Mouse (Mus musculus): Measurements from ENCODE around the gene Ttc9b. TPM values are rescaled to one million over a fixed set of nuclear protein-coding genes. Genes with fewer than 3 reads are reported as not detected.
A peak's percentile ranks its signal among the peaks of the same experiment; 100 is the strongest.

The Ttc9b gene
- polyA plus RNA-seq, 1 experiment: not detected

- Histone ChIP-seq H3K27ac (replicated peaks; ENCODE audit: low read depth, low read length) (no peak overlapping the region), H3K4me3 (ENCODE audit: insufficient read depth, low read depth, low read length) (no peak overlapping the region), H3K4me1 (ENCODE audit: control insufficient read depth, insufficient read depth, insufficient read length, low read length) (no peaks in the 10 kb centered on the region)
Measured at GRCm38 (mm10) chr7:27657824-27658395, 4.2 kb downstream of the Ttc9b start.

DNA sequence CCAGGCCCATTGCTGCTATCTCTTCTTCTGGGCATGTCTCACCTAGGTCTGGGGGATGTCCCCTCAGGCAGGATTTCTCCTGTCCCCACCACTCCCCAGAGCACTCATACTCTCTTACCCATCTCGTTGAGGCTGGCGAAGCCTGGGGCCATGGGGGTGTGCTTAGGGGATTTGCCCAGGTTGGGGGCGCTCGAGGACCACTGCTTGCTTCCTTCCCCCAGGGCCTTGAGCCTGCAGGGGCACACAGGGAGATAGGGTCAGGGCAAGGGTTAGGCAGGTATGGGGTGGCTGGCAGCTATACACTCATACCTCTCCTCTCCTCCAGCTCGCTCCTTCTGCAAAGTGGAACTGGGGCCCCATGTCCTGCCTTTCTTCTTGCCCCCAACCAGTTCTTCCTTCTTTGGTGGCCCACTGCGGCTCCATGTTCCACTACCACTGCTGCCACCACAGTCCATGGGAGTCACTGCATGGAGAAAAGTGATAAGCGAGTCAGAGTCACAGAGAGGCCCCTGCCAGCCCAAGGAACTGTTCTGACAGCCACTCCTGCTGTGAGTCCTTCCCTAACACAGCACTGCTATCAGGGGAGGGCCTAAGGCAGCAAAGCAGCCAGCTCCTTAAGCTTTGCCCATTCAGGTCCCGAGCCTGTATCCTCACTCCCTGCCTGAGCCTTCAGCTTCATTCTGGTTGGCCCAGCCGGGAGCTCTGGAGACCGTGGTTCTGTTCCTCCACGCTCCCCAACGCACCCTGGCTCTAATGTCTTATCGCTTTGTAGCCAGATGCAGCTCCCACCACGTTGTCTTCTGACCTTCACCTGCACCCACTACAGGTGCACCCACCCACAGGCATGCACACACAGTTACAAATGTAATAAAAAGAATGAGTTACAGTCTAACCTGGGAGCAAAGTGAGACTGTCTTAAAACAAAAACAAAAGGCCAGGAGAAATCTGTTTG, 5.3 kb downstream of the Ttc9b start:
- no peak overlapping the region for H3K4me3 ChIP-seq (ENCODE audit: insufficient read depth, low read depth, low read length)
- H3K4me1 ChIP-seq (ENCODE audit: control insufficient read depth, insufficient read depth, insufficient read length, low read length): no peaks in the 10 kb centered on the region

DNA sequence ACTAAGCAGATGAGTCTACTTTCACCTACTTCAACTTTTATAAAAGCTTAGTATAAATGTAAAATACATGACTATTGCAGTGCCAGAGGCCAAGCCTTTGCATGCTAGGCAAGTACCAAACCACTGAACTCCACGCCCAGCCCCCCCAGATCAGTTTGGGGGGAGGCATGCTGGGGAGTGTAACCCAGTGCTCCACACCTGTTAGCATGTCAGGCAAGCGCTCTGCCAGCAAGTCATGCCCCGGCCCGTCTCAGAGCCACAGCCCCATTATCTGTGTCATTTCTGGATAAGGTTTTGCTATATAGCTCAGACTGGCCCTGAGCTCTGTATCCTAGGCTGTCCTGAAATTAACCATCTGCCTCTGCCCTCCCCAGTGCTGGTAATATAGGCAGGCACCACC, 8.3 kb downstream of the Ttc9b start:
- Histone ChIP-seq H3K27ac (replicated peaks; ENCODE audit: low read depth, low read length) (no peak overlapping the region), H3K4me3 (ENCODE audit: insufficient read depth, low read depth, low read length) (no peak overlapping the region), H3K4me1 (ENCODE audit: control insufficient read depth, insufficient read depth, insufficient read length, low read length) (no peaks in the 10 kb centered on the region)

More for the DNA sequence above, 5.3 kb downstream of the Ttc9b start:
- H3K27ac ChIP-seq (replicated peaks; ENCODE audit: low read depth, low read length): no peak overlapping the region

DNA sequence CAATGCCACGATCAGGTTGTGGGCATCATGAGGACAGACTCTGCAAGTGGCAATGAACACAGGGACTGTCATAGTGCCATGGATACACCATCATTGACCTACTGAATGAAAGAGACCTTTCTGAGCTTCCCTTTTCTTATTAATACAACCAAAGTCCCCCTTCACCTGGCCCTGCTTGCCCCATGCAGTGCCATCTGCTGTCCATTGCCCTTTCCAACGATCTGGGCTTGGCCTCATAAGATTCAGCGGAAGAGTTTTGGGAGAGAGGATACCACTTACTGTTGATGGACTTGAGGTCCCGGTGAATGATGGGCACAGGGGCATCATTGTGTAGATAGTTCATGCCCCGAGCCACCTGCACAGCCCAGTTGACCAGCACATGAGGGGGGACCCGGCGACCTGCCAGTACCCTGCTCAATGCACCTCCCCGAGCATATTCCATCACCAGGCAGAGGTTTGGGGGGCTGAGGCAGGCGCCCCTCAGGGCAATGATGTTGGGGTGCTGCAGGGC, 19.4 kb downstream of the Ttc9b start:
- H3K4me3 ChIP-seq (ENCODE audit: insufficient read depth, low read depth, low read length): peak overlapping the region; percentile 97
- no peak overlapping the region for H3K27ac ChIP-seq (replicated peaks; ENCODE audit: low read depth, low read length)
- H3K4me1 ChIP-seq (ENCODE audit: control insufficient read depth, insufficient read depth, insufficient read length, low read length): peaks cover 7% of the 10 kb centered on the region; the same call in 1 of the 2 replicates

DNA sequence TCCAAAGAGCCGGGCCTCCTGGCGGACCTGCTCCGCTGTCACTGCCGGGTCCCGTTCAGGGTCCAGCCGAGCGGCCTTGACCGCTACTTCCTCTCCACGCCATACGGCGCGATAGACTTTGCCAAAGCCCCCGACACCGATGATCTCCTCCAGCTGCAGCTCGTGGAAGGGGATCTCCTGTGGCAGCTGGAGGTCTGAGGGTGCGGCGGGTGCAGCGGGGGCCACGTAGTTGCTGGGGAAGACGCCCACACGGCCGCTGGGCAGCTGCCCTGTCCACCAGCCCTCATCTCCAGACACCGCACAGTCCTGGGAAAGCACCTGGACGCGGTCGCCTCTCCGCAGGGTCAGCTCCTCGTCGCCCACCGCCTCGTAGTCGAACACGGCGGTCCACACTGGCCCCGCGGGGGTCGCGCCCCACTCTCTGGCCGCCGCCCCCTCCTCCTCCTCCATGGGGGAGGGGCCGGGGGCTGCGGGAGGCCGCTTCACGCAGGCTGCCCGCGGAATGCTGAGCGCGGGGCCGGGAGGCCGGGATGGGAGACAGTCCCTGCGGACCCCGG, 19.9 kb downstream of the Ttc9b start:
- Histone ChIP-seq H3K27ac (replicated peaks; ENCODE audit: low read depth, low read length) (no peak overlapping the region), H3K4me3 (ENCODE audit: insufficient read depth, low read depth, low read length) (peak overlapping the region; percentile 97), H3K4me1 (ENCODE audit: control insufficient read depth, insufficient read depth, insufficient read length, low read length) (peaks cover 7% of the 10 kb centered on the region; the same call in 1 of the 2 replicates)

DNA sequence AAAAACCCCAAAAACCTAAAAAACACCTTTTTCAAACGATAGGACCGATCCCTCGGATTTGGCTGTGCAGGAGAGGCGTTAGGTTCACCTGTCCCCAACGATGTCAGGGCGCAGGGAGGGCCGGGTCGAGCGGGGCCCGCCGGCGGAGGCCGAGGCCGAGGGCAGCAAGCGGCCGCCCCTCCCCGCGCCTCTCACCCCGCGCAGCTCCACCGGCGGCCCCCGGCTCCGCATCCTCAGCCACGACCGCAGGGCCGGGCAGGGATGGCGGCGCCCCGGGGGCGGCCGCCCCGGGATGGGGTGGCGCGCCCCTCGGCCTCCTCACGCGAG, 20.4 kb downstream of the Ttc9b start:
- peaks cover 7% of the 10 kb centered on the region; the same call in 1 of the 2 replicates for H3K4me1 ChIP-seq (ENCODE audit: control insufficient read depth, insufficient read depth, insufficient read length, low read length)
- H3K27ac ChIP-seq (replicated peaks; ENCODE audit: low read depth, low read length): no peak overlapping the region
- peak overlapping the region; percentile 97 for H3K4me3 ChIP-seq (ENCODE audit: insufficient read depth, low read depth, low read length)

GRCm38 (mm10) chr7:27674522-27675221, 21.0 kb downstream of the Ttc9b start, which contains the start of gene Map3k10:
Gene Map3k10 (minus strand): TSS chr7:27674598.
- Histone ChIP-seq H3K4me3 (ENCODE audit: insufficient read depth, low read depth, low read length) (peak within 1 kb of the TSS; percentile 97), H3K4me1 (ENCODE audit: control insufficient read depth, insufficient read depth, insufficient read length, low read length) (peaks cover 7% of the 10 kb centered on the region; the same call in 1 of the 2 replicates), H3K27ac (replicated peaks; ENCODE audit: low read depth, low read length) (peak within 1 kb of the TSS; percentile 98)

- Histone ChIP-seq H3K27ac (replicated peaks; ENCODE audit: low read depth, low read length) (no peak overlapping the region), H3K4me3 (ENCODE audit: insufficient read depth, low read depth, low read length) (no peak overlapping the region), H3K4me1 (ENCODE audit: control insufficient read depth, insufficient read depth, insufficient read length, low read length) (peaks cover 7% of the 10 kb centered on the region; the same call in 1 of the 2 replicates)
Measured at GRCm38 (mm10) chr7:27675222-27675612, 21.5 kb downstream of the Ttc9b start.

DNA sequence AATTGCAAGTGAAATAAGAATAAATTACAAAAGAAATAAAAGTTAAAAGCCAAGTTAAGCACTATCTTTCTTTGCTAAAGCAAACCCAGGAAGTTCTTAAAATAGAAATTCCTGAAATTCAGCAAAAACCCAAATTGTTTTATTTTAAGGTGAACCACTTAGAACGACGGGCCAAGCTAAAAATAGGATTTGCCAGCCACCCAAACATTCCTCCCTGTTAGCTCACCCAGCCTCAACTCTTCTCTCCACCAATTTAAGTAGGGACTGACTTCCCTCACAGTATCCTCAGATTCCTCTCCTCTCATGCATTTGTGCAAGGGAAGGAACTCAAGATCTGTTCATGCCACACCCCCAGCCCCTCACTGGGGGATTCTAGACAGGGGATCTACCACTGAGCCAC, 29.5 kb downstream of the Ttc9b start:
- Histone ChIP-seq H3K4me1 (ENCODE audit: control insufficient read depth, insufficient read depth, insufficient read length, low read length) (no peaks in the 10 kb centered on the region), H3K4me3 (ENCODE audit: insufficient read depth, low read depth, low read length) (no peak overlapping the region), H3K27ac (replicated peaks; ENCODE audit: low read depth, low read length) (no peak overlapping the region)

DNA sequence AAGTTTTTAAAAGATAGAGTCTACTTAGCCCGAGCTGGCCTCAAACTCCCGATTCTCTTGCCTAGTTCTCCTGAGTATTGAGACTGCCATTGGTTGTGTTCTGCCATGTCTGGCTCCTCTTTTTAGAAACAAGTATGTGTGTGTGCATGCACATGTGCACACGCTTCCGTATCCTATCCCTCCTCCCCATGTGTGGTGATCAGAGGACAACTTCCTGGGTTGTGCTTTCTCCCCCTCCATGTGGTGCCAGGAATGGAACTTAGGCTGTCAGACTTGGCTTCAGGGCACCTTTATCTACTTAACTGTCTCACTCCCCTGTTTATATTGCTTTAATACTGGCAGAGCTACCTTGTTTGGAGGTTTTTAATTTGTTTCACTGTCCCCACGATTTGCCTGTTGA, 31.5 kb downstream of the Ttc9b start:
- no peak overlapping the region for H3K4me3 ChIP-seq (ENCODE audit: insufficient read depth, low read depth, low read length)
- H3K27ac ChIP-seq (replicated peaks; ENCODE audit: low read depth, low read length): no peak overlapping the region
- no peaks in the 10 kb centered on the region for H3K4me1 ChIP-seq (ENCODE audit: control insufficient read depth, insufficient read depth, insufficient read length, low read length)

- Histone ChIP-seq H3K4me3 (ENCODE audit: insufficient read depth, low read depth, low read length) (no peak overlapping the region), H3K27ac (replicated peaks; ENCODE audit: low read depth, low read length) (no peak overlapping the region), H3K4me1 (ENCODE audit: control insufficient read depth, insufficient read depth, insufficient read length, low read length) (no peaks in the 10 kb centered on the region)
Measured at GRCm38 (mm10) chr7:27685681-27686080, 32.0 kb downstream of the Ttc9b start.

- Histone ChIP-seq H3K4me3 (ENCODE audit: insufficient read depth, low read depth, low read length) (no peak overlapping the region), H3K27ac (replicated peaks; ENCODE audit: low read depth, low read length) (no peak overlapping the region), H3K4me1 (ENCODE audit: control insufficient read depth, insufficient read depth, insufficient read length, low read length) (no peaks in the 10 kb centered on the region)
Measured at GRCm38 (mm10) chr7:27687043-27687442, 33.3 kb downstream of the Ttc9b start.

DNA sequence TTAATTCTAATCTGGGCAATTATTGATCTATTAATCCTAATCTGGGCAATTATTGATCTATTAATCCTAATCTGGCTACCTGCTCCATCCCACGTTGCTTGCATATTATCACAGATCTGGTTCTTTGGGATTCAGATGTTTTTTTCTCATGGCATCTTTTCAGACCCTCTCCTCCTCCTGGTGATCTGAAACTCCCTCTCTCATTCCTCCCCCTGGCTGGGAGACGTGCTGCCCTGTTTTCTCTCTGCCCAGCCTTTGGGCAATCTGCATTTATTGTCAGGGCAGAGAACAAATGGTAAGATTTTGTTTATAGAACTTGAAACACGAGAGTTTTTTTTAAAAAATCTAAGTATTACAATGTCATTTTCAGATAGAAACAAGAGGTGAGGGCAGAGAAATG, 34.1 kb downstream of the Ttc9b start:
- Histone ChIP-seq H3K4me1 (ENCODE audit: control insufficient read depth, insufficient read depth, insufficient read length, low read length) (no peaks in the 10 kb centered on the region), H3K27ac (replicated peaks; ENCODE audit: low read depth, low read length) (no peak overlapping the region), H3K4me3 (ENCODE audit: insufficient read depth, low read depth, low read length) (no peak overlapping the region)

- Histone ChIP-seq H3K4me3 (ENCODE audit: insufficient read depth, low read depth, low read length) (peak overlapping the region; percentile 8; the same call in 1 of the 2 replicates), H3K4me1 (ENCODE audit: control insufficient read depth, insufficient read depth, insufficient read length, low read length) (no peaks in the 10 kb centered on the region), H3K27ac (replicated peaks; ENCODE audit: low read depth, low read length) (no peak overlapping the region)
Measured at GRCm38 (mm10) chr7:27688246-27688788, 34.6 kb downstream of the Ttc9b start.
